Mouse (Mus musculus): ENCODE measurements at regions not wholly inside any gene's neighbourhood (a gene's known extent, or its start where the extent isn't known, plus 50 kb on each side); places are given as distances from the start of the nearest gene placed in this dataset.

GRCm38 (mm10) chr1:30008757-30009340 is 864.9 kb downstream of the Phf3 start:
- TF ChIP-seq POLR2A (IDR thresholded peaks at IDR 0.05; ENCODE audit: borderline replicate concordance, extremely low read depth, insufficient read depth, insufficient read length, poor library complexity, severe bottlenecking) (no peak), CTCF (IDR thresholded peaks at IDR 0.05; ENCODE audit: borderline replicate concordance, extremely low read depth, insufficient read depth, insufficient read length) (no peak)

All from brain, embryonic 14.5 days (tissue).